Mouse (Mus musculus) forebrain, embryonic 11.5 days (tissue): Measurements from ENCODE around the gene Gm49354. TPM values are rescaled to one million over a fixed set of nuclear protein-coding genes. Genes with fewer than 3 reads are reported as not detected.
"Not testable (repeated sequence)": the region's sequence is repeated elsewhere in the genome, so short reads cannot be mapped to it uniquely, and the experiment has no call there.

ENCODE experiments used
- ATAC-seq: fragments of 200-750 bp; cut with Nextera tagmentation; replicated peaks from 2 replicates; pipeline ENCODE4 v1.8.0; 2017; ENCODE audit warnings: moderate TSS enrichment; ENCODE audit not compliant: low FRiP score
- DNase-seq: peaks from one replicate; pipeline ENCODE4 v3.0.0-alpha.2; 2017; ENCODE audit warnings: low spot score
- H3K27ac ChIP-seq: fragments of 300-500 bp; sonication (generic); 2 replicates; pipeline ENCODE4 v1.5.1; 2014; ENCODE audit warnings: low read depth, low read length
- H3K27me3 ChIP-seq: fragments of 300-500 bp; sonication (generic); 2 replicates; pipeline ENCODE4 v1.6.1; 2014; ENCODE audit warnings: mild to moderate bottlenecking, low read length, mixed read lengths; ENCODE audit not compliant: control insufficient read depth, insufficient read depth
- H3K36me3 ChIP-seq: fragments of 300-500 bp; sonication (generic); 2 replicates; pipeline ENCODE4 v1.6.1; 2014; ENCODE audit warnings: mild to moderate bottlenecking, low read length, moderate library complexity, mixed read lengths; ENCODE audit not compliant: control insufficient read depth, insufficient read depth
- H3K4me1 ChIP-seq: fragments of 300-500 bp; sonication (generic); replicated peaks from 2 replicates; pipeline ENCODE4 v1.6.1; 2014; ENCODE audit warnings: low read length, mixed read lengths; ENCODE audit not compliant: control insufficient read depth, insufficient read depth
- H3K4me2 ChIP-seq: fragments of 300-500 bp; sonication (generic); 2 replicates; pipeline ENCODE4 v1.6.1; 2014; ENCODE audit warnings: low read depth, mild to moderate bottlenecking, low read length, moderate library complexity, mixed read lengths; ENCODE audit not compliant: severe bottlenecking
- H3K4me3 ChIP-seq: fragments of 300-500 bp; sonication (generic); 2 replicates; pipeline ENCODE4 v1.5.1; 2014; ENCODE audit warnings: low read depth, low read length
- H3K9ac ChIP-seq: fragments of 300-500 bp; sonication (generic); 2 replicates; pipeline ENCODE4 v1.6.1; 2014; ENCODE audit warnings: low read length
- H3K9me3 ChIP-seq: fragments of 300-500 bp; sonication (generic); 2 replicates; pipeline ENCODE4 v1.6.1; 2016; ENCODE audit warnings: low read length, mixed read lengths; ENCODE audit not compliant: control insufficient read depth
- WGBS: fragments of 180-500 bp; shearing (Covaris S2); extraction: QIAGEN DNeasy Blood & Tissue Kit; methylation state at CpG from one replicate; pipeline ENCODE4 v1.1.7; 2014; 5-methylcytosine and 5-hydroxymethylcytosine counted together
- polyA plus RNA-seq: library from polyadenylated mRNA; unstranded; fragments of >200 nt; fragmentation: Nextera tagmentation; extraction: Ambion mirVana; gene quantifications from 2 replicates; pipeline ENCODE4 v1.2.1, GENCODE M21; 2014

Gm49354 gene
- polyA plus RNA-seq, 1 experiment from 2014 or later, result not detected

- H3K27me3 ChIP-seq, H3K27ac ChIP-seq, H3K4me1 ChIP-seq, H3K9ac ChIP-seq, H3K36me3 ChIP-seq, DNase-seq, H3K9me3 ChIP-seq, H3K4me2 ChIP-seq, ATAC-seq, H3K4me3 ChIP-seq: not testable (repeated sequence)
- 49% methylated on average over 6 of the region's 6 CpGs for WGBS
Measured at GRCm38 (mm10) chr13:59718857-59719440, 63.1 kb downstream of the Gm49354 start.

- Histone ChIP-seq H3K4me2 (no peak overlapping the region), H3K9ac (no peak overlapping the region), H3K9me3 (no peaks in the 10 kb centered on the region), H3K27me3 (no peaks in the 10 kb centered on the region), H3K4me3 (no peak overlapping the region), H3K36me3 (no peaks in the 10 kb centered on the region), H3K27ac (no peak overlapping the region), H3K4me1 (no peaks in the 10 kb centered on the region)
- 49% methylated on average over 3 of the region's 3 CpGs for WGBS
- ATAC-seq (no peak), DNase-seq (no peak)
Measured at GRCm38 (mm10) chr13:59713710-59714109, 68.3 kb downstream of the Gm49354 start.

GRCm38 (mm10) chr13:59711984-59712383 lies 70.1 kb downstream of the Gm49354 start, which contains the start of gene Spata31d1b:
Spata31d1b (plus strand) TSS chr13:59712284.
- H3K4me3 ChIP-seq, H3K27ac ChIP-seq, DNase-seq, H3K4me2 ChIP-seq, ATAC-seq, H3K9me3 ChIP-seq, H3K4me1 ChIP-seq, H3K36me3 ChIP-seq, H3K27me3 ChIP-seq, H3K9ac ChIP-seq: not testable (repeated sequence)
- WGBS, result 74% methylated on average over 3 of the region's 3 CpGs

- no peak for ATAC-seq
- Histone ChIP-seq H3K4me1 (no peaks in the 10 kb centered on the region), H3K36me3 (no peaks in the 10 kb centered on the region), H3K27me3 (no peaks in the 10 kb centered on the region), H3K4me2 (no peak within 1 kb of the TSS), H3K9ac (no peak within 1 kb of the TSS), H3K27ac (no peak within 1 kb of the TSS), H3K9me3 (no peaks in the 10 kb centered on the region), H3K4me3 (no peak within 1 kb of the TSS)
- no peak for DNase-seq
- 92% methylated on average over 15 of the region's 15 CpGs for WGBS
Measured at GRCm38 (mm10) chr13:59710230-59710629, 71.8 kb downstream of the Gm49354 start, which contains the start of gene Spata31d1a. Spata31d1a (minus strand) TSS chr13:59710330.

Other genes with a start within 250 kb of the Gm49354 start
- gene Agtpbp1, start 197.0 kb downstream of the Gm49354 start, polyA plus RNA-seq, result 20.4 and 21.0 TPM in 2 replicates
- gene Naa35, start 197.0 kb downstream of the Gm49354 start, polyA plus RNA-seq, result 102 TPM in 2 replicates
- gene Golm1, start 106.4 kb downstream of the Gm49354 start, polyA plus RNA-seq, result 131 and 133 TPM in 2 replicates
- gene 4921517D22Rik, start 88.1 kb downstream of the Gm49354 start, polyA plus RNA-seq, result not detected in 2 replicates
- gene Spata31d1a, start 71.9 kb downstream of the Gm49354 start, polyA plus RNA-seq, result not detected in 2 replicates
- gene Spata31d1b, start 70.0 kb downstream of the Gm49354 start, polyA plus RNA-seq, result not detected in 2 replicates
- gene Spata31d1d, start 50.5 kb downstream of the Gm49354 start, polyA plus RNA-seq, result not detected in 2 replicates
- 0.16 TPM in 1 of 2 replicates, not detected in the other for gene 1700014D04Rik, start 35.5 kb downstream of the Gm49354 start, polyA plus RNA-seq
- 113 and 116 TPM in 2 replicates for gene Isca1, start 12.4 kb downstream of the Gm49354 start, polyA plus RNA-seq
- gene Tut7, start 40.9 kb upstream of the Gm49354 start, polyA plus RNA-seq, result 46.4 and 55.5 TPM in 2 replicates